Mouse (Mus musculus) midbrain, embryonic 13.5 days (tissue): Measurements from ENCODE around the gene Tmem164. TPM values are rescaled to one million over a fixed set of nuclear protein-coding genes. Genes with fewer than 3 reads are reported as not detected.
A peak's percentile ranks its signal among the peaks of the same experiment; 100 is the strongest.
"Not testable (repeated sequence)": the region's sequence is repeated elsewhere in the genome, so short reads cannot be mapped to it uniquely, and the experiment has no call there.

Experiments
- ATAC-seq: fragments of 200-750 bp; cut with Nextera tagmentation; 2 replicates; pipeline ENCODE4 v1.8.0; 2017; ENCODE audit warnings: mild to moderate bottlenecking, moderate TSS enrichment, moderate library complexity
- H3K27ac ChIP-seq: fragments of 300-500 bp; sonication (generic); 2 replicates; pipeline ENCODE4 v1.5.1; 2015; ENCODE audit warnings: inconsistent platforms, mild to moderate bottlenecking, moderate library complexity
- H3K27me3 ChIP-seq: fragments of 300-500 bp; sonication (generic); 2 replicates; pipeline ENCODE4 v1.6.1; 2015; ENCODE audit warnings: mild to moderate bottlenecking, inconsistent platforms
- H3K36me3 ChIP-seq: fragments of 300-500 bp; sonication (generic); 2 replicates; pipeline ENCODE4 v1.6.1; 2015; ENCODE audit warnings: mild to moderate bottlenecking, inconsistent platforms
- H3K4me1 ChIP-seq: fragments of 300-500 bp; sonication (generic); replicated peaks from 2 replicates; pipeline ENCODE4 v1.6.1; 2015; ENCODE audit warnings: inconsistent platforms
- H3K4me2 ChIP-seq: fragments of 300-500 bp; sonication (generic); replicated peaks from 2 replicates; pipeline ENCODE4 v1.6.1; 2015; ENCODE audit warnings: moderate library complexity, mild to moderate bottlenecking, inconsistent platforms
- H3K4me3 ChIP-seq: fragments of 300-500 bp; sonication (generic); replicated peaks from 2 replicates; pipeline ENCODE4 v1.5.1; 2015; ENCODE audit warnings: mild to moderate bottlenecking, inconsistent platforms
- H3K9ac ChIP-seq: fragments of 300-500 bp; sonication (generic); replicated peaks from 2 replicates; pipeline ENCODE4 v1.6.1; 2015; ENCODE audit warnings: mild to moderate bottlenecking, inconsistent platforms
- H3K9me3 ChIP-seq: fragments of 300-500 bp; sonication (generic); 2 replicates; pipeline ENCODE4 v1.6.1; 2016; ENCODE audit warnings: mild to moderate bottlenecking, inconsistent platforms
- WGBS: fragments of 180-500 bp; shearing (Covaris S2); methylation state at CpG from one replicate; pipeline ENCODE4 v1.1.7; 2015; 5-methylcytosine and 5-hydroxymethylcytosine counted together
- polyA plus RNA-seq: library from polyadenylated mRNA; unstranded; fragments of >200 nt; fragmentation: Nextera tagmentation; extraction: Ambion mirVana; gene quantifications from 2 replicates; pipeline ENCODE4 v1.2.1, GENCODE M21; 2015

Gene Tmem164
- polyA plus RNA-seq, result 25.4 and 26.4 TPM in 2 replicates

DNA sequence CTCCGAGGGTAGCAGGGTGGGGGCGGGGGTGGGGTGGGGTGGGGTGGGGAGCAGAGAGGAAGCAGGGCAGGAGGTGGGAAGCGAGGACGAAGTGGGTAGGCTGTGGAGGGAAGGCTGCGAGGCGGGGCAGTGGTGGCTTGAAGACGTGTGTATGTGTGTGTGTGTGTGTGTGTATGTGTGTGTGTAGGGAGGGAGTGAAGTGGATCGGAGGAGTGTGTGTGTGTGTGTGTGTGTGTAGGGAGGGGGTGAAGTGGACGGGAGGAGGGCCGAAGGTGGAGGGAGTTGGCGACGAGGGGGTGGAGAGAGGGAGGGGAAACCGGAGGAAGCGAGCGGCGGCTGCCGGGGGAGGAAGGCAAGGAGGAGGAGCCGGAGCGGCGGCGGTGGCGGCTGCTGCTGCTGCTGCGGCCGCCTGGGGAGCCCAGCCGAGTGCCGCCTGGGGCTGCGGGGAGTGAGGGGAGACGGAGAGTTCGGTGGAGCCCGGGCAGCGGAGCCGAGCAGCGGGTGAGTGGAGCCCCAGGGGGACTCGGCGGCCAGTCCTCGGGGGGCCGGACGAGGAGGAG is at the start of gene Tmem164:
TSS of gene Tmem164 (plus strand) at position 351 of the 560 bp plus-strand sequence.
- peaks cover 26% of the 10 kb centered on the region for H3K4me1 ChIP-seq
- peak within 1 kb of the TSS; percentile 74 for H3K9ac ChIP-seq
- H3K27me3 ChIP-seq, result peaks cover 29% of the 10 kb centered on the region
- 13% methylated on average over 29 of the region's 38 CpGs for WGBS
- no peaks in the 10 kb centered on the region for H3K9me3 ChIP-seq
- ATAC-seq, result peak; percentile 90
- H3K4me3 ChIP-seq, result peak within 1 kb of the TSS; percentile 59
- no peaks in the 10 kb centered on the region for H3K36me3 ChIP-seq
- H3K4me2 ChIP-seq, result peak within 1 kb of the TSS; percentile 66
- H3K27ac ChIP-seq, result peak within 1 kb of the TSS; percentile 81

DNA sequence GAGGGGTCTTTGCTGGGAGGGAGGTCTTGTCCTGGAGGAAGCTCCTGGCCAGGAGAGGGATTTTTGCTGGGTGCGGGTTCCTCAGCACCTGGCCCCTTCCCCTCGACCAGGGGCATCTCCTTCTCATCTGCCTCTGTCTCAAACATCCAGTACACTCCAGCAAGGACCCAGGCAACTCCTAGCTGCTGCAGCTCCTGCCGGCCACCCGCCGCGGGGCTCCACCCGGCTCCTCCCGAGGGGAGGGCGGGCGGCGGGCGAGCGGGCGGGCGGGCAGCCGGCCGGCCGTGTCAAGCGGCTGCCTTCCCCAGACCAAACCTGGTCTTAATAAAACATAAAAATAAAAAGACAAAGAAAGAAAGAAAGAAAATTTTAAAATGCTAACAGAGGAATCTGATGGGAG is 48.2 kb upstream of the Tmem164 start:
- H3K36me3 ChIP-seq, H3K9ac ChIP-seq, H3K9me3 ChIP-seq, H3K27ac ChIP-seq, H3K4me3 ChIP-seq, ATAC-seq, H3K4me1 ChIP-seq: not testable (repeated sequence)
- peaks cover 22% of the 10 kb centered on the region; the same call in 1 of the 2 replicates for H3K27me3 ChIP-seq
- WGBS, result 55% methylated on average over 13 of the region's 19 CpGs
- 0 out of 2 replicates have a peak overlapping the region, but pooled peaks have one; percentile 23 for H3K4me2 ChIP-seq

DNA sequence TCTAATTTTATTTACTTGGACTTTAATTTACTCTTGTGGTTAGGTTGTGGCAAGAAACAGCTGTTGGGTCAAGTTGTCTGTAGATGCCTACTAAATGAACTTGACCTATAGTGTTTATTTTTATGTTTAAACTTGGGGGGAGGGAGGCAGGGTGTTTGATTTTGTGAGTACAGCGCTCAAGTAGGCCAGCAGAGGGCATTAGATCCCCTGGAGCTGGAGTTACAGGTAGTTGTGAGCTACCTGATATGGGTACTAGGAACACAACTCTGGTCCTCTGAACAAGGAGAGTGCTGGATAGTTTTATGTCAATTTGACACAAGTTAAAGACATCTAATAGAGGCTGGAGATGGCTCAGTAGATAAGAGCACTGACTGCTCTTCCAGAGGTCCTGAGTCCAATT is 34.0 kb upstream of the Tmem164 start:
- Histone ChIP-seq H3K9me3 (no peaks in the 10 kb centered on the region), H3K9ac (no peak overlapping the region), H3K4me1 (no peaks in the 10 kb centered on the region), H3K36me3 (no peaks in the 10 kb centered on the region), H3K4me2 (no peak overlapping the region), H3K27me3 (peaks cover 17% of the 10 kb centered on the region; the same call in 1 of the 2 replicates), H3K4me3 (no peak overlapping the region), H3K27ac (no peak overlapping the region)
- 58% methylated on average over 1 of the region's 1 CpGs for WGBS
- no peak for ATAC-seq

DNA sequence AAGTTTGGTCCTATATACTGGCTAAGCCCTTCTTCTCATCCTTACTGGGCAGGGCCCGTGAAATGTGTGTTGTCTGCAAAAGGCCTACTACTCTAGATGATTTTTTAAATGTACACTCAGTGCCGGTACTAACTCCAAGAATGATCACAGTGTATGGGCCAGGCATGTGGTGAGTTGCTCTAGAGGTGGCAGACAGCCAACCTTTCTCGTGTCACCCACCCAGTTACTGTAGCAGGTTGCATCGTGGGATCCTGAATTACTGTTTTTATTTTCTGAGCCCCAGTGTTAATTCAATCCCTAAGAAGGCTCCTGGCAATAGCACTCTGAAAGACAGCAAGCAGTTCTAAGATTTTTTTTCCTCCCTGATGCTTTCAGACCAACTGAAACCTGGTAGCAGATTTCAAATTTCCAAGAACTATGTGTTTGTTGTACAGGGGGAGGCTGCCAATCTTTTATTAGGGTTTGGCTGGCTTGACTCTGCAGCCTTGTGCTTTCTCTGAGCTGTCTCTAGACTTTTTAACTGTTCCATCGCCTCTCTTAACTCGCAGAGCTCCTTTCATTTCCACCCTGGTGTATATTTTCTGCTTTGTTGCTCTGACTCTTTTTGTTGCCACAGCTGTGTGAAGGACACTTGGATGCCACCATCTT is 31.0 kb upstream of the Tmem164 start:
- no peaks in the 10 kb centered on the region for H3K4me1 ChIP-seq
- H3K9me3 ChIP-seq, result no peaks in the 10 kb centered on the region
- no peak overlapping the region for H3K27ac ChIP-seq
- WGBS, result 77% methylated on average over 6 of the region's 6 CpGs
- H3K9ac ChIP-seq, result no peak overlapping the region
- H3K36me3 ChIP-seq, result no peaks in the 10 kb centered on the region
- no peak for ATAC-seq
- H3K4me2 ChIP-seq, result no peak overlapping the region
- H3K27me3 ChIP-seq, result peaks cover 17% of the 10 kb centered on the region; the same call in 1 of the 2 replicates
- H3K4me3 ChIP-seq, result no peak overlapping the region

DNA sequence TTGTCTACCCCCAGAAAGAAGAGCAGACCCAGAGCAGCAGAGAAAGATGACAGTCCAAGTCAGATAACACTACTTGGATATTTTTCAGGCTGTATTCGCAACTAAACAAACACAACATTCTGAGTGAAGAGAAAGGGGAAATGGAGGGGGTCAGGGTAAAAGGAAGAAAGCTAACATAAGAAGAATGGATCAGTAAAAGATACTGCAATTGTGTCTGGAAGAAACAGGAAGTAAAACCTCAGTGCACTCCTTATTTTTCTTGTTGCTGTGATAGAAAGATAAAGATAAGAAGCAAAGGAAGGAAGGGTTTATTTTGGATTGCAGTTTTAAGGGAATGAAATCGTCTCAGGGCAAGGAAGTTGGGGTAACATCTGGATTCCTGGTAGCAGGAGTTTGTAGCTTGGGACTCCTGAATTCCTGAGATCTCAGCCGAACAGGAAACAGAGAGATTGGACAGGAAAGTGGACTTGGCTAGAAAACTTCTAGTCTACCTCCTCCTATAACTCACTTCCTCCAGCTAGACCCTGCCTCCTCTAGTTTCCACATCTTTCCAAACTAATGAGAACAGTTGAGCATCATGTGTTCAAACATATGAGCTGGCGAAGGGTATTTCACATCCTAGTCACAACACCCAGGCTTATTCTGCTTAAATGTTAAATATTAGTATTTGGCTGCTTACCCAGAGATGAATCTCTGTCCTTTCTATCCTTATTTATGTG is 16.3 kb upstream of the Tmem164 start:
- Histone ChIP-seq H3K36me3 (no peaks in the 10 kb centered on the region), H3K4me1 (no peaks in the 10 kb centered on the region), H3K9me3 (no peaks in the 10 kb centered on the region), H3K27ac (no peak overlapping the region), H3K27me3 (peaks cover 29% of the 10 kb centered on the region), H3K9ac (no peak overlapping the region), H3K4me3 (no peak overlapping the region), H3K4me2 (no peak overlapping the region)
- ATAC-seq, result no peak
- WGBS, result 72% methylated on average over 4 of the region's 4 CpGs

DNA sequence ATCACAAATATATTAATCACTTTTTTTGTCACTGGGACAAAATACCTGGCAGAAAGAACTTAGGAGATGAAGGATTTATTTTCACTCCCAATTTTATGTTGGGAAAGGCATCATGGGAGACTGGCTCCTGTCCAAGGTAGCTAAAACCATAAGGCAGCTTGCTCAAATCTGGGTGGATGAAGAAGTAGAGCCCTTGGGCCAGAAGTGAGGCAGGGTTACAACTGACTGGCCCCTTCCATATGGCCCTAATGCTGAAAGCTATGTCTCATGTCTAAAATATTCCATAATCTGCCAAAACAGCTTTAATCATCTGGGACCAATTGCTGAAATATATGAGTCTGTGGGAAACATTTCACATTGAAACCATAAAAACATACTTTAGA is 15.8 kb upstream of the Tmem164 start:
- Histone ChIP-seq H3K27ac (no peak overlapping the region), H3K4me2 (no peak overlapping the region), H3K9me3 (no peaks in the 10 kb centered on the region), H3K27me3 (peaks cover 31% of the 10 kb centered on the region), H3K9ac (no peak overlapping the region), H3K4me3 (no peak overlapping the region), H3K4me1 (no peaks in the 10 kb centered on the region), H3K36me3 (no peaks in the 10 kb centered on the region)
- ATAC-seq, result no peak

DNA sequence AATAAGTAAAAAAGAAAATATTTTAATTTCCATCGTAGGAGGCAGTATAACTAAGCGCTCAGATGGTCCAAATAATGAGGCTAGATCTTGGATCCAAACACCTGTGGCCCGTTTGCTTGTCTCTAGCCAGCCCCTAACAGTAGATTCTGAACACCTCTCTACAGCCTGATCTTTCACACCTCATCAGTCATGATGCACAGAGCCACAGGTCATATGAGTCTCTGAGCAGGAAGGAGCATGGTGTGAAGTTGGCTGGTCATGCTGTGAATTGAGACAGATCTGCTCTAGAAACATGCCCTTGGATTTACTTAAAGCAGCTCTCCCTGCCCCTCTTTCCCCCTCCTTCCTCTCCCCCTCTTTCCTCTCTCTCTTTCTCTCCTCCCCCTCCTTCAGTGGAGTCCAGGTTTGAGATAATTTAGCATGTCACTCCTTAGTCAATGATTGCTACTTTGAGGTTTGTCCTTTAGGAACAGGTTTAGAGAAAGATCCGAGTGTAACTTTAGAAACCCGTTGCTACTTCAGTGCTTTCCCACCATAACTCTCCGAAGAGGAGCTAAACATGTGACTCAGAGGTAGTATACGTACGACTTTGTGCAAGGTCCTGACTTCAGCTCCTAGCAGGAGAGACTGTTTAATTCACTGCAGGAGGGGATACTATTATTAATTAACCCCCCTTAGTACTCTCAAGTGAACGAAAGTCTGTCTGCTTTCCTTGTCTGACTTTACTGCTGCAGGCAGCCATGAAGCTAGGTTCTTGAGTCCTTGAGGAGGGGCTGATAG is 11.7 kb upstream of the Tmem164 start:
- no peak overlapping the region for H3K4me2 ChIP-seq
- 79% methylated on average over 9 of the region's 9 CpGs for WGBS

DNA sequence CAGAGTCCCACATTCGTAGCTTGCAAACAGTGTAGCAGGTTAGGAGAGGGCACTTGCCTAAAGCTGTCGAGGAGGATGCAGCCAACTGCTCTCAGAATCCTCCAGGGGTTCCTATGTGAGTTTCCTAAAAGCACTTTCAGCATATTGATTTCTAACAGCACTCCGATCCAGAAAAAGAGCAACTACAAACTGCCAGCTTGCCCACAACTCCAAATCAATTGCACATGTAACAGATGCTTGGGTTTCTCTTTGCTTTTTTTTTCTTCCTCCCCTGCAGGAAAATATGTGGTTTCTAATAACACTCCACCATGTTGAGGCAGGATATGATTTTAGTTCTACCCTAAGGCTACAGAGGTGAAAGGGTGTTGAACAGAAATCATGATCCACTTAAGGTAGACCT is 11.1 kb upstream of the Tmem164 start:
- Histone ChIP-seq H3K27me3 (peaks cover 21% of the 10 kb centered on the region), H3K9me3 (no peaks in the 10 kb centered on the region), H3K4me1 (no peaks in the 10 kb centered on the region), H3K36me3 (no peaks in the 10 kb centered on the region), H3K4me2 (no peak overlapping the region), H3K9ac (no peak overlapping the region), H3K4me3 (no peak overlapping the region), H3K27ac (no peak overlapping the region)
- no peak for ATAC-seq
- WGBS, result 80% methylated on average over 3 of the region's 3 CpGs

More for the DNA sequence above, 11.7 kb upstream of the Tmem164 start:
- peaks cover 22% of the 10 kb centered on the region for H3K27me3 ChIP-seq
- no peak overlapping the region for H3K27ac ChIP-seq
- H3K9me3 ChIP-seq, result no peaks in the 10 kb centered on the region
- no peak overlapping the region for H3K9ac ChIP-seq
- ATAC-seq, result no peak
- no peak overlapping the region for H3K4me3 ChIP-seq
- no peaks in the 10 kb centered on the region for H3K4me1 ChIP-seq
- H3K36me3 ChIP-seq, result no peaks in the 10 kb centered on the region

DNA sequence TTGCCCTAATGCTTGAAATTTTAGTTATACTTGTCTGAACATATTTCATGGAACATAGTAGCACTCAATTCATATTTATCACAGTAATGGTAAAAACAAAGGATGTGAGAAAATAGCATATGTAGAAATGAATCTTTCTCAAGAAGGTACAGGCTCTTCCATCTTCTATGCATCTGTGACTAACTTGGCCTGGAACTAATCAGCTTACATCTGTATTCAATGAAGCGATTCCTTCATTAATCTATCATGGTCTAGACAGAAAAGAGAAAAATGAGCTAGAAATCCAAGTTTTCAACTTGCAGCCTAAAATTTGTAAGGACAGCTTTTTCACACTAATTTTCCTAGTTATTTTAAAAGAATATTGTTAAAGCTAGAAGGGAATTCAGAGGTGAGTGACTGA is 10.1 kb upstream of the Tmem164 start:
- H3K4me3 ChIP-seq, result no peak overlapping the region
- no peak overlapping the region for H3K9ac ChIP-seq
- ATAC-seq, result no peak
- H3K9me3 ChIP-seq, result no peaks in the 10 kb centered on the region
- H3K4me2 ChIP-seq, result no peak overlapping the region
- H3K27me3 ChIP-seq, result peaks cover 14% of the 10 kb centered on the region
- no peaks in the 10 kb centered on the region for H3K36me3 ChIP-seq
- no peak overlapping the region for H3K27ac ChIP-seq
- H3K4me1 ChIP-seq, result no peaks in the 10 kb centered on the region
- WGBS, result 69% methylated on average over 1 of the region's 1 CpGs

DNA sequence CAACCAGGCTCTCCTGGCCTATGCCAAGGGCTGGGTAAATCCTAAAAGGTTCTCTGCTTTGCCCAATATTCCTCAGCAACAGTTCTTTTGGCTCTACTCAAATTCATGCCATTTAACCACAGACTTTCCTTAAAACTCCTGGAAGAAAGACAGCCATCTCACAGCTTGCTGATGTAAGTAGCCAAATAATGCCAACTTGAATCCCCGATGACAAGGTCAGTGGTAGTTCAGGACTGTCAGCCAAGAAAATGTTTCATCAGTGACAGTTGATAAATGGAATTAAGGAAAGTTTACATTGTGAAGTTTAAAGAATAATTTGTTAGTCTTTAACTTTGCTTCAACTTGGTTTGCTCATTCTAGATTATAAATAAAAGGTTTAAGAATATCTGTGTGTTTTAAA is 8.5 kb upstream of the Tmem164 start:
- Histone ChIP-seq H3K9ac (no peak overlapping the region), H3K27ac (no peak overlapping the region), H3K36me3 (no peaks in the 10 kb centered on the region), H3K9me3 (no peaks in the 10 kb centered on the region), H3K4me2 (no peak overlapping the region), H3K4me3 (no peak overlapping the region), H3K4me1 (no peaks in the 10 kb centered on the region), H3K27me3 (peaks cover 14% of the 10 kb centered on the region)
- no peak for ATAC-seq
- 97% methylated on average over 1 of the region's 1 CpGs for WGBS

DNA sequence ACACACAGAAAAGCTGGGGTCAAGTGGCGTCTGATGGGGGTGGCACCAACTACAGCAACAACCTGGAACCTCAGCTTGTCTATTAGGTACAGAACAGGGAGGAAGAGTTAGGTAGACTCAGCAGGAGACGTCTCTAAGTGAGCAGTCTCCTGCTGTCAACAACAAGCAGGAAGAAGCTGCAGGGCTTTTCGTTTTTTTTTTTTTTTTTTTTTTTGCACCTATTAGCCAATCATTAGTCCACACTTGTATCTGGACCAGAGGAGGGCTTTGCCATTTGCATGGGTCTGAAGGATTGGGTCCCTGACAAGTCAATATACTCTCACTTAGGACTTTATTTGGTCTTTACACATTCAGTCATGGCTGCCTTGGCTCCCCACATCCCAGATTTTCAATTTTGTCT is 4.0 kb upstream of the Tmem164 start:
- H3K27ac ChIP-seq, result no peak overlapping the region
- no peaks in the 10 kb centered on the region for H3K36me3 ChIP-seq
- H3K4me3 ChIP-seq, result no peak overlapping the region
- no peak for ATAC-seq
- peaks cover 15% of the 10 kb centered on the region; the same call in 1 of the 2 replicates for H3K27me3 ChIP-seq
- no peak overlapping the region for H3K4me2 ChIP-seq
- H3K9ac ChIP-seq, result no peak overlapping the region
- no peaks in the 10 kb centered on the region for H3K9me3 ChIP-seq
- H3K4me1 ChIP-seq, result no peaks in the 10 kb centered on the region; the same call in 1 of the 2 replicates
- WGBS, result 18% methylated on average over 3 of the region's 3 CpGs
